Mouse (Mus musculus): Measurements from ENCODE around the gene Mlxipl. TPM values are rescaled to one million over a fixed set of nuclear protein-coding genes. Genes with fewer than 3 reads are reported as not detected.

The Mlxipl gene
- polyA plus RNA-seq, 2 experiments = 0.54 to 3.3 TPM

- TF ChIP-seq POLR2A (IDR thresholded peaks at IDR 0.05; ENCODE audit: borderline replicate concordance, extremely low read depth, insufficient read depth, insufficient read length) = no peak
- H3K36me3 ChIP-seq (ENCODE audit: control insufficient read depth, insufficient read depth, low read length) = peaks cover 11% of the 10 kb centered on the region
- H3K9me3 ChIP-seq (ENCODE audit: control insufficient read depth, low read length) = no peaks in the 10 kb centered on the region
- H3K27ac ChIP-seq (replicated peaks; ENCODE audit: low read depth, low read length) = peak overlapping the region; percentile 96
- peak overlapping the region; percentile 96 for H3K9ac ChIP-seq (ENCODE audit: low read depth, low read length, severe bottlenecking)
- peaks cover 15% of the 10 kb centered on the region for H3K4me1 ChIP-seq (ENCODE audit: control insufficient read depth, insufficient read depth, low read length)
- peak overlapping the region; percentile 99 for H3K4me3 ChIP-seq (replicated peaks; ENCODE audit: low read length)
- H3K4me2 ChIP-seq (replicated peaks; ENCODE audit: low read depth, low read length, severe bottlenecking) = peak overlapping the region; percentile 73
- ATAC-seq (ENCODE audit: low FRiP score, low read depth) (peak; percentile 36), DNase-seq (ENCODE audit: low spot score) (peak; percentile 31)
- no peaks in the 10 kb centered on the region for H3K27me3 ChIP-seq (ENCODE audit: control insufficient read depth, insufficient read depth, low read length)
- WGBS = under 1% methylated on average over 70 of the region's 102 CpGs
These were observed 97.9 kb downstream of the Mlxipl start for GRCm38 (mm10) chr5:135187349-135188213.

Other genes with a start within 250 kb of the Mlxipl start
- gene Tmem270, start 183.2 kb upstream of the Mlxipl start, polyA plus RNA-seq (2012; rRNA removed) = not detected in 2 replicates
- gene Tmem270, start 183.2 kb upstream of the Mlxipl start, polyA plus RNA-seq (2014; fragmentation: Nextera tagmentation; extraction: Ambion mirVana) = not detected in 2 replicates
- 0.33 TPM in 2 replicates for gene Cldn13, start 174.4 kb upstream of the Mlxipl start, polyA plus RNA-seq (2012; rRNA removed)
- gene Cldn13, start 174.4 kb upstream of the Mlxipl start, polyA plus RNA-seq (2014; fragmentation: Nextera tagmentation; extraction: Ambion mirVana) = not detected in 2 replicates
- gene Mettl27, start 157.5 kb upstream of the Mlxipl start, polyA plus RNA-seq (2012; rRNA removed) = 14.8 and 14.9 TPM in 2 replicates
- 18.9 and 21.3 TPM in 2 replicates for gene Mettl27, start 157.5 kb upstream of the Mlxipl start, polyA plus RNA-seq (2014; fragmentation: Nextera tagmentation; extraction: Ambion mirVana)
- gene Cldn4, start 143.0 kb upstream of the Mlxipl start, polyA plus RNA-seq (2012; rRNA removed) = 48.4 and 50.0 TPM in 2 replicates
- 49.3 and 61.5 TPM in 2 replicates for gene Cldn4, start 143.0 kb upstream of the Mlxipl start, polyA plus RNA-seq (2014; fragmentation: Nextera tagmentation; extraction: Ambion mirVana)
- gene Cldn3, start 103.7 kb upstream of the Mlxipl start, polyA plus RNA-seq (2012; rRNA removed) = 7.2 and 8.8 TPM in 2 replicates
- 14.7 and 18.3 TPM in 2 replicates for gene Cldn3, start 103.7 kb upstream of the Mlxipl start, polyA plus RNA-seq (2014; fragmentation: Nextera tagmentation; extraction: Ambion mirVana)
- gene Abhd11, start 80.7 kb upstream of the Mlxipl start, polyA plus RNA-seq (2012; rRNA removed) = 83.2 and 94.3 TPM in 2 replicates
- gene Abhd11, start 80.7 kb upstream of the Mlxipl start, polyA plus RNA-seq (2014; fragmentation: Nextera tagmentation; extraction: Ambion mirVana) = 64.7 and 67.4 TPM in 2 replicates
- 39.2 and 45.5 TPM in 2 replicates for gene Stx1a, start 66.4 kb upstream of the Mlxipl start, polyA plus RNA-seq (2012; rRNA removed)
- gene Stx1a, start 66.4 kb upstream of the Mlxipl start, polyA plus RNA-seq (2014; fragmentation: Nextera tagmentation; extraction: Ambion mirVana) = 11.4 and 13.0 TPM in 2 replicates
- 29.1 and 31.3 TPM in 2 replicates for gene Dnajc30, start 25.7 kb upstream of the Mlxipl start, polyA plus RNA-seq (2012; rRNA removed)
- gene Dnajc30, start 25.7 kb upstream of the Mlxipl start, polyA plus RNA-seq (2014; fragmentation: Nextera tagmentation; extraction: Ambion mirVana) = 32.6 and 39.2 TPM in 2 replicates
- gene Bud23, start 24.9 kb upstream of the Mlxipl start, polyA plus RNA-seq (2012; rRNA removed) = 107 and 121 TPM in 2 replicates
- gene Bud23, start 24.9 kb upstream of the Mlxipl start, polyA plus RNA-seq (2014; fragmentation: Nextera tagmentation; extraction: Ambion mirVana) = 101 and 108 TPM in 2 replicates
- 24.5 and 32.0 TPM in 2 replicates for gene Vps37d, start 11.6 kb upstream of the Mlxipl start, polyA plus RNA-seq (2012; rRNA removed)
- 10.7 and 12.3 TPM in 2 replicates for gene Vps37d, start 11.6 kb upstream of the Mlxipl start, polyA plus RNA-seq (2014; fragmentation: Nextera tagmentation; extraction: Ambion mirVana)
- gene Tbl2, start 59.8 kb downstream of the Mlxipl start, polyA plus RNA-seq (2012; rRNA removed) = 23.2 and 25.7 TPM in 2 replicates
- gene Tbl2, start 59.8 kb downstream of the Mlxipl start, polyA plus RNA-seq (2014; fragmentation: Nextera tagmentation; extraction: Ambion mirVana) = 29.8 and 32.1 TPM in 2 replicates
- 20.6 and 24.6 TPM in 2 replicates for gene Bcl7b, start 78.4 kb downstream of the Mlxipl start, polyA plus RNA-seq (2012; rRNA removed)
- 43.3 and 46.2 TPM in 2 replicates for gene Bcl7b, start 78.4 kb downstream of the Mlxipl start, polyA plus RNA-seq (2014; fragmentation: Nextera tagmentation; extraction: Ambion mirVana)
- 72.7 and 73.0 TPM in 2 replicates for gene Baz1b, start 97.4 kb downstream of the Mlxipl start, polyA plus RNA-seq (2012; rRNA removed)
- 52.3 and 58.8 TPM in 2 replicates for gene Baz1b, start 97.4 kb downstream of the Mlxipl start, polyA plus RNA-seq (2014; fragmentation: Nextera tagmentation; extraction: Ambion mirVana)
- gene Fzd9, start 161.3 kb downstream of the Mlxipl start, polyA plus RNA-seq (2012; rRNA removed) = 31.2 and 50.0 TPM in 2 replicates
- gene Fzd9, start 161.3 kb downstream of the Mlxipl start, polyA plus RNA-seq (2014; fragmentation: Nextera tagmentation; extraction: Ambion mirVana) = 19.4 and 23.1 TPM in 2 replicates